Mouse (Mus musculus) ovary, postnatal 10 days (tissue): ENCODE results near the gene Gm7030.
A peak's percentile ranks its signal among the peaks of the same experiment; 100 is the strongest.
"Not testable (repeated sequence)": the region's sequence is repeated elsewhere in the genome, so short reads cannot be mapped to it uniquely, and the experiment has no call there.

Experiments
- DNase-seq: peaks from one replicate; pipeline ENCODE4 v3.0.0; 2022; ENCODE audit warnings: low spot score

Gm7030 gene

DNA sequence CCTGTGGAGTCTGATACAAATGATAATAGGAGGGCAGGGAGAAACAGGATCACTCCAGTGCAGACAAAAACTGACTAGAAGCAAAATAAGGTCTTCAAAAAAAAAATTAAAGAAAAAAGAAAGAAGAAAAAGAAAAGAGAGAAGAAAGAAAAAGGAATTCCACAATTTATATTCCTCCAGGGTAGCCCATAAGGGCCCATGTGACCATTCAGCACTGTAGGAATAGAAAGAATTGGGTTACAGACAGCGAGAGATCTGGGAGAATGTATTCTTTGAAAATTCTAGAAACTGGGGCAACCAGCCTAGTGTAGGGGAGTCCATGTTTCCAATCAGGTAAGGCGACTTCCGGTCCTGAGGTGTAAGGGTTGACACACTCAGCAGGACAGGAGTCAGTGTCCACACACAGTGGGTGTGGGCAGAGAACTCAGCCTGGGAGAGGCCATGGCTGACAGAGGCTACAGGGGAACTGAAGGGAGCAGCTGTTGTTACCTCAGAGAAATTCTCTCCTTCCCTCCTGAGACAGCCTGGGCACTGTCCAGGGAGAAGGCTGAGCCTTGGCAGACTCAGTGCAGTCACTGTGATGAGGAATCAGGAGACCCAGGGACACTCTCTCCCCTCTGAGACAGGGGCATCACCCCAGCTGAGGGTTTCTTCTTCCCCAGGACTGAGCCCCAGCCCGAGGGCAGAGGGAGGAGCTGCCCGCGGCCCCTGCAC, 46.5 kb downstream of the Gm7030 start:
- DNase-seq = not testable (repeated sequence)

GRCm38 (mm10) chr17:36081901-36082300, 47.3 kb downstream of the Gm7030 start:
- DNase-seq = not testable (repeated sequence)

GRCm38 (mm10) chr17:36060829-36061228, 68.4 kb downstream of the Gm7030 start:
- peak; percentile 60 for DNase-seq
